In genomic region chr16:58027525-58027924, GRCm38 (mm10) we compare ENCODE assay signal across 18 mouse cellular contexts.
"Had no signal": no experiment of that assay in that cellular context is flagged by ENCODE, and none has a peak within 500 bp of the region (broad histone marks: within the 10 kb centered on the region; RNA-seq: fewer than 3 reads in every experiment).

No protein-coding gene starts in this region.

- H3K9ac ChIP-seq: liver, postnatal 0 days; lung, embryonic 15.5 days; midbrain, embryonic 13.5 days; midbrain, embryonic 15.5 days; neural tube, embryonic 12.5 days; stomach, embryonic 15.5 days had no signal

- H3K27me3 ChIP-seq: lung, embryonic 15.5 days; megakaryocyte, embryonic 14.5 days; midbrain, embryonic 13.5 days; midbrain, embryonic 15.5 days; neural tube, embryonic 12.5 days; stomach, embryonic 15.5 days had no signal

- H3K4me3 ChIP-seq: lung, embryonic 15.5 days; megakaryocyte, embryonic 14.5 days; midbrain, embryonic 13.5 days; midbrain, embryonic 15.5 days; neural tube, embryonic 12.5 days; stomach, embryonic 15.5 days had no signal

- H3K27ac ChIP-seq: lung, embryonic 15.5 days; macrophage; midbrain, embryonic 13.5 days; midbrain, embryonic 15.5 days; neural tube, embryonic 12.5 days; stomach, embryonic 15.5 days; stomach, postnatal 0 days had no signal

- H3K9me3 ChIP-seq: lung, embryonic 15.5 days; megakaryocyte, embryonic 14.5 days; midbrain, embryonic 13.5 days; midbrain, embryonic 15.5 days; neural tube, embryonic 12.5 days; stomach, embryonic 15.5 days had no signal

- DNase-seq: liver, postnatal 0 days; lung, adult 2 months; lung, postnatal 14 days; lung, postnatal 36 days; right cerebral cortex, postnatal 14 days; thymus, adult 18-20 months; thymus, postnatal 25 days; thymus, postnatal 4 days had no signal

- ATAC-seq: liver, postnatal 0 days; lung, postnatal 0 days; midbrain, embryonic 13.5 days; midbrain, embryonic 15.5 days had no signal

- H3K36me3 ChIP-seq: lung, embryonic 15.5 days; midbrain, embryonic 13.5 days; midbrain, embryonic 15.5 days; neural tube, embryonic 12.5 days; stomach, embryonic 15.5 days had no signal

- H3K4me1 ChIP-seq: lung, embryonic 15.5 days; megakaryocyte, embryonic 14.5 days; midbrain, embryonic 13.5 days; midbrain, embryonic 15.5 days; neural tube, embryonic 12.5 days; stomach, embryonic 15.5 days had no signal

- H3K4me2 ChIP-seq: lung, embryonic 15.5 days; midbrain, embryonic 11.5 days; midbrain, embryonic 13.5 days; midbrain, embryonic 15.5 days; neural tube, embryonic 12.5 days; stomach, embryonic 15.5 days had no signal
